Mouse (Mus musculus) thymus, postnatal 10 days (tissue): ENCODE measurements around the gene BC049730.

Experiments
- DNase-seq, 2 experiments: peaks; one replicate each; pipeline ENCODE4 v3.0.0; 2021; ENCODE audit warnings: low spot score in 2 of 2

The BC049730 gene

GRCm38 (mm10) chr7:24762574-24762973 is 53.5 kb downstream of the BC049730 start:
- DNase-seq = no peak
